Mouse (Mus musculus): ENCODE results near the gene Tmprss11e. TPM values are rescaled to one million over a fixed set of nuclear protein-coding genes. Genes with fewer than 3 reads are reported as not detected.

Tmprss11e gene
- polyA plus RNA-seq, 1 experiment from 2014 or later, result not detected

DNA sequence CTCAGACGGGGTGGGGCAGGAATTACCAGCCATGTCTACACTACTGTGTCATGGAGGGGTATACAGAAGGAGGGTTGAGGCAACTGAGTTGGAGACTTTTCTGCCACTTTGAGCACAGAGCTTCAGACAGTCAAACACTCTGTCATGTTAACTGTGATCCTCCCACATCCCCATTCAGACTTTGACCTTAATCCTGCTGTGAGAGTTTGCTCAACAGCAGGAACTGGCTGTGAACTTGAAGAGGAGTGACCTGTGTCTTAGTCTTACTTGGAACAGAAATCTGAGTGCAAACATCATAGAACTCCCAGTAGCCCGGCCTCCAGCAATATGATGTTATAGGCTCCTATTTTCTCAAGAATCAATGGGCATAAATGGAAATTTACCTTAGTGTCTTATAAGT, 9.8 kb downstream of the Tmprss11e start:
- H3K9ac ChIP-seq (replicated peaks), result no peak overlapping the region
- WGBS, result 74% methylated on average over 2 of the region's 2 CpGs
- no peak overlapping the region for H3K27ac ChIP-seq (replicated peaks)
- H3K4me1 ChIP-seq, result no peaks in the 10 kb centered on the region
- H3K27me3 ChIP-seq (replicated peaks), result no peaks in the 10 kb centered on the region
- H3K4me3 ChIP-seq (replicated peaks), result no peak overlapping the region
- H3K36me3 ChIP-seq, result no peaks in the 10 kb centered on the region
- no peak overlapping the region for H3K4me2 ChIP-seq
- ATAC-seq (ENCODE audit: low FRiP score), result no peak
- no peaks in the 10 kb centered on the region for H3K9me3 ChIP-seq (replicated peaks)

DNA sequence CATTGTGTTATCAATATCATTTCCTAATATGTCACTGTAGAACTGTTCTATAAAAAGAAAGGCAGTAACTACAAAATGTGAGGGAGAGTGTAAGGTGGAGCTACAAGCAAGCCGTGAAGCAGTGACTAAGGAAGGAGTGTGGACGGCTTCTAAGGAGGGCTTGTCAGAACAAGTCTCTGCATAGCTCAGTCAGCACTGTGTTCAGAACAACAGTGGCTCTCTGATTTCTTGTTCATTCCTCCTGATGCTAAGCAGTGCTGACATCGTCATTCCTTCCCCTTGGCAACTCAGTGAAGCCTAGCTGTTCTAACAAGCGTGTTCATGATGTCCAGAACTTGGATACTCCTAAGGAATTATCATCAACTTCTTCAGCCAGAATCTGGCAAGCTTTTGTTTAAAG, 15.0 kb downstream of the Tmprss11e start:
- H3K9me3 ChIP-seq (replicated peaks), result no peaks in the 10 kb centered on the region
- no peaks in the 10 kb centered on the region for H3K27me3 ChIP-seq (replicated peaks)
- H3K4me3 ChIP-seq (replicated peaks), result no peak overlapping the region
- no peak for ATAC-seq (ENCODE audit: low FRiP score)
- no peaks in the 10 kb centered on the region for H3K4me1 ChIP-seq
- H3K9ac ChIP-seq (replicated peaks), result no peak overlapping the region
- no peak overlapping the region for H3K27ac ChIP-seq (replicated peaks)
- no peaks in the 10 kb centered on the region for H3K36me3 ChIP-seq
- no peak overlapping the region for H3K4me2 ChIP-seq
- 86% methylated on average over 4 of the region's 4 CpGs for WGBS

DNA sequence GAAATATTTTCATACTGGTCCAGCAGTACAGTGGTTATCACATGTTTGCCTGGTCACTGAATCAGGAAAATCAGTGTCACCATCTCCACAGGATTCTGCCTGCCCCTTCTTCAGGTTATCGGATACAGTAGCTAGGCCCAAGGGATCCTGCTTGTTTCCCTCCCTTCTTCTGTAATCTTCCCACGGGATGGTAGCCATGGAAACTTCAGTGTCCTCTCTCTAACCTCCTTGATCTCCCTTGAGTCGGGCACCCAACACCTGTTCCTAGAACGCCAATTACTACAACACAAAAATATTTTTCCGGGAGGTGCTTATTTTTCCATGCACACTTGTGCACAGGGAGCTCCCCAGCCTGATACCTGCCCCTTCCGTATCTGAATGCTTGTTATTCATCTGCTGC, 17.0 kb downstream of the Tmprss11e start:
- ATAC-seq (ENCODE audit: low FRiP score), result no peak

DNA sequence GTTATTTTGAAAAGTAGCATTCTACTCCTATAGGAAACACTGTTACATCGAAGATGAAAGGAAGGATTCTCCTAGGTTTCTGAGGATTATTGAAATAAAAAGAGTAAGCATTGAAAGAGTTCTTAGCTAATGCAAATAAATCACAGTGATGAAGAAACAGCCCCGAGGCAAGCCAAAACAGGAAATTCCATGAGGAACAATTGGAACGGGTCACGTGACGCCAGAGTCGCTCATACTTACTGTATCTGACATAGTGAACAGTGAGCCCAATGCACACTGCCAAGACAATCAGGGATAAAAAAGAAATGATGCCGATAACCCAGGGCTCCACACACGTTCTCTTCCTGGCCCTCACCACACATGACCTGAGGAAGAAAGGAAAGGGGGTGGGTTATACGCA, 18.6 kb downstream of the Tmprss11e start:
- Histone ChIP-seq H3K9me3 (replicated peaks) (no peaks in the 10 kb centered on the region), H3K4me3 (replicated peaks) (no peak overlapping the region), H3K9ac (replicated peaks) (no peak overlapping the region), H3K27ac (replicated peaks) (no peak overlapping the region), H3K4me1 (no peaks in the 10 kb centered on the region), H3K36me3 (no peaks in the 10 kb centered on the region), H3K4me2 (no peak overlapping the region), H3K27me3 (replicated peaks) (no peaks in the 10 kb centered on the region)
- no peak for ATAC-seq (ENCODE audit: low FRiP score)
- WGBS, result 82% methylated on average over 9 of the region's 9 CpGs

More for the DNA sequence above, 17.0 kb downstream of the Tmprss11e start:
- no peaks in the 10 kb centered on the region for H3K27me3 ChIP-seq (replicated peaks)
- H3K4me3 ChIP-seq (replicated peaks), result no peak overlapping the region
- no peaks in the 10 kb centered on the region for H3K4me1 ChIP-seq
- H3K4me2 ChIP-seq, result no peak overlapping the region
- no peaks in the 10 kb centered on the region for H3K36me3 ChIP-seq
- H3K27ac ChIP-seq (replicated peaks), result no peak overlapping the region
- H3K9ac ChIP-seq (replicated peaks), result no peak overlapping the region
- 75% methylated on average over 6 of the region's 6 CpGs for WGBS
- H3K9me3 ChIP-seq (replicated peaks), result no peaks in the 10 kb centered on the region

DNA sequence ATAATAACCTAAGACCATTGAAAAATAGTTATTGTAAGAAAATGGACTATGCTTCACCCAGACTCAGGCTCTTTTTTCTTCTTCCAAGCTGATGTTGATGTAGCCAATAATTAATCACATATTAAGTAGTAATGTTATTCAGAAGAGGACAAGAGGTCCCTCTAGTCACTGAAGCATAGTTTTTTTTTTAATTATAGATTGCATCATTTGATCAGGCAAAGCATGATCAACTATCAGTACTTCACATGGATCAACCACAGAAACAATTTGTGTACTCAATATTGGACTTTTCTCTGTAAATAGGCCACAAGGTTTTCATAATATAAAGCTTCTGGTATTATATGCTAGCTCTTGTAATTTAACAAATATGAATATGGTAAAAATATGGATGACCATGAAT, 20.6 kb downstream of the Tmprss11e start:
- Histone ChIP-seq H3K4me3 (replicated peaks) (no peak overlapping the region), H3K4me2 (no peak overlapping the region), H3K4me1 (no peaks in the 10 kb centered on the region), H3K9me3 (replicated peaks) (no peaks in the 10 kb centered on the region), H3K27me3 (replicated peaks) (no peaks in the 10 kb centered on the region), H3K9ac (replicated peaks) (no peak overlapping the region), H3K36me3 (no peaks in the 10 kb centered on the region), H3K27ac (replicated peaks) (no peak overlapping the region)
- no peak for ATAC-seq (ENCODE audit: low FRiP score)

DNA sequence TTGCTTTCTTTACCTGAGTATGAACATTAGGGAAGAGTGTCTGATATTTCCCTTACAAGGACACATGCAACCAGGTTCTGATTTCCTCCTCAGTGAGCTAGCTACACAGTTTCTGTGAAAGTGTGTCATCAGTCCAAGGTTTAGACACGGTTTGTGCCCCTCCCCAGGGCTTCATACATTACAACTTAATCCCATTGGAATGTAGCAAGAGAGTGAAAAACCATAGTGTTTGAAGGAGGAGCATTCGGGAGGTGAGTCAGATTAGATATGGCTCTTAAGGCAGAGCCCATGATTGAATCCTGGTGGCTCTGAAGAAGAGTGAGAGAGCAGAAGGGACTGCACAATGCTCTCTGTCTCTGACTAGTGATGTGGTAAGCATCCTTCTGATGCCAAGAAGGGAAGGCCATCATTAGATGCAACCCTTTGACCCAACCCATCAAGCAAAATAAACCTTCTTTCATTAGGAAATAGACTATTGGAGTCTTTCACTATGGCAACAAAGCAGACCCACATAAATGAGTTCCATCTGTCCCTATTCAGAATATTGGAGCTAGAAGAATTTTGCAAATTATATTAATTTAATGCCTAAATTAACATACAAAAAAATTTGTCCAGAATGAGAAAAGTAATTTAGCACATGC, 22.7 kb downstream of the Tmprss11e start:
- Histone ChIP-seq H3K27ac (replicated peaks) (no peak overlapping the region), H3K4me2 (no peak overlapping the region), H3K4me1 (no peaks in the 10 kb centered on the region), H3K9ac (replicated peaks) (no peak overlapping the region), H3K27me3 (replicated peaks) (no peaks in the 10 kb centered on the region), H3K36me3 (no peaks in the 10 kb centered on the region), H3K9me3 (replicated peaks) (no peaks in the 10 kb centered on the region), H3K4me3 (replicated peaks) (no peak overlapping the region)
- WGBS, result 61% methylated on average over 2 of the region's 2 CpGs
- ATAC-seq (ENCODE audit: low FRiP score), result no peak

DNA sequence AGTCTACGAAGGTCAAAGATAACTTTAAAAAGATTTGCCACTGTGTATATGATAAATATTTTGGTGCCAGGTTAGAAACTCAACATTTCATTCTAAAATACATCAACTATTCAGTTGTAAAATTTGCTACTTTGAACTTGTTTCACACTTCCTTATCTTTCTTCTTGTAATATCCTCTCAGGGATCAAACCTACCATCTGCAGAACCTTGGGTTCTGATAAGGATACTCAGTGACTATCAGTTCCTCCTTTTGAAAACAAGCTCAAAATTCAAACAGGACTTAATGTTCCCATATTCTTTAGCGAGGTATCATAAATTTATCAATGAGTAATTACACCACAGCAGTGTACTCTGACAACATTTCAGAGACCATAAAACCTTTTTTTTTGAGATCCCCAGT, 30.6 kb downstream of the Tmprss11e start:
- Histone ChIP-seq H3K4me2 (no peak overlapping the region), H3K4me1 (no peaks in the 10 kb centered on the region), H3K4me3 (replicated peaks) (no peak overlapping the region), H3K36me3 (no peaks in the 10 kb centered on the region), H3K9ac (replicated peaks) (no peak overlapping the region), H3K27me3 (replicated peaks) (no peaks in the 10 kb centered on the region), H3K9me3 (replicated peaks) (no peaks in the 10 kb centered on the region), H3K27ac (replicated peaks) (no peak overlapping the region)
- no peak for ATAC-seq (ENCODE audit: low FRiP score)
- 88% methylated on average over 2 of the region's 2 CpGs for WGBS

DNA sequence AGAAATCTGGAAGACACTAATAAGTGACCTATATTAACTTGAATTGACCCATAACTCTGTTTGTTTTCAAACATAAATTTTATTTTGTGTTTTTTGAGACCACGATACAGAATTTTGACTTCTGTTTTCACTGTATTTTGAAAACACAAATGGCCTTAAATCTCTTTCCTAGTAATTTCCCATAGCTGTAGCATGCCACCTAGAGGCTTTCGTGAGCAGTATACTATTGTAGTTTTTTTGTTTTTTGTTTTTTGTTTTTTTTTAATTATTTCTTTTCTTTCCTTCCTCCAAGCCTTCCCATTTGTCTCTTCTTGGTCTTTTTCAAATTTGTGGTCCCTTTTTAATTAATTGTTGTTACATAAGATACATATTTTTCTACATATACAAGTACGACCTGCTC, 40.7 kb downstream of the Tmprss11e start:
- WGBS, result 81% methylated on average over 3 of the region's 3 CpGs
- Histone ChIP-seq H3K27ac (replicated peaks) (no peak overlapping the region), H3K36me3 (no peaks in the 10 kb centered on the region), H3K4me2 (no peak overlapping the region), H3K4me3 (replicated peaks) (no peak overlapping the region), H3K9me3 (replicated peaks) (no peaks in the 10 kb centered on the region), H3K4me1 (no peaks in the 10 kb centered on the region), H3K9ac (replicated peaks) (no peak overlapping the region), H3K27me3 (replicated peaks) (no peaks in the 10 kb centered on the region)
- ATAC-seq (ENCODE audit: low FRiP score), result no peak

DNA sequence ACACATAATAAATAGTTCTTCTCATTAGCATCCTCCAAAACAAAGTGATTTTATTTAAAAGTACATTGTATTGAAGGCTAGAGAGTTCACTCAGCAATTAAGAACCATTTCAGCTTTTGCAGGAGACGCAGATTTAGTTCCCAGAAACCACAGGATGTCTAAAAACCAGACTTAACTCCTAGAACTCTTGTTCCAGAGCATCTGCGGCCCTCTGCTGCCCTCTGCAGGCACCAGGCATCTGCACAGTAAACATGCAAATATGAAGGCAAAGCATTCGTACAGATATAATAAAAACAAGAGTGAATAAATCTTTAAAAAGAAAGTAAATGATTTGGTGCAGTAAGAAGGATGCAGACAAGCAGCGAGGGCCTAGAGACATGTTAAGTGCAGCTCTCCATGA, 60.9 kb downstream of the Tmprss11e start:
- no peaks in the 10 kb centered on the region for H3K36me3 ChIP-seq
- no peak overlapping the region for H3K9ac ChIP-seq (replicated peaks)
- no peak overlapping the region for H3K27ac ChIP-seq (replicated peaks)
- ATAC-seq (ENCODE audit: low FRiP score), result no peak
- H3K9me3 ChIP-seq (replicated peaks), result no peaks in the 10 kb centered on the region
- H3K4me1 ChIP-seq, result no peaks in the 10 kb centered on the region
- WGBS, result 55% methylated on average over 4 of the region's 4 CpGs
- no peak overlapping the region for H3K4me3 ChIP-seq (replicated peaks)
- H3K27me3 ChIP-seq (replicated peaks), result no peaks in the 10 kb centered on the region
- H3K4me2 ChIP-seq, result no peak overlapping the region

DNA sequence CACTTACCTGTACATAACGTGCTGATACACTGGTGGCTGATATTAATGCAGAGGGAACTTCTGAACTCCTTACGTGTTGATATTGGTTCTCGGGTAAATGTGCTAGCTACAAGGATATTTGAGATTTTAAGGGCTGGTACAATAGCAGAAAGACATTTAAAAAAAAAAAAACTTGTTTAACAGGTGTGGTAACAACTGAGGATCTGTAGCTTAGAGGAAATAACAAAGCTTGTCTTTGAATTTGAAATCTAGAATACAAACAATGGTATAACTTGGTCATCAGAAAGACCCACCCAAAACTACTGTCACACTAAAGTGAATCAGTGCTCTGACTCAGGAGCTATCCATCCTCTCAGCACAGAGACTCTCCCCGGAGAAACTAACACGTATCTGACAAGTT, 69.4 kb downstream of the Tmprss11e start, which contains the start of gene Tmprss11b:
Gene Tmprss11b, minus strand, starts transcription at position 101 of the 400 bp plus-strand sequence.
- Histone ChIP-seq H3K27ac (replicated peaks) (no peak within 1 kb of the TSS), H3K4me2 (no peak within 1 kb of the TSS), H3K4me3 (replicated peaks) (no peak within 1 kb of the TSS), H3K27me3 (replicated peaks) (no peaks in the 10 kb centered on the region), H3K4me1 (no peaks in the 10 kb centered on the region), H3K9me3 (replicated peaks) (no peaks in the 10 kb centered on the region), H3K9ac (replicated peaks) (no peak within 1 kb of the TSS), H3K36me3 (no peaks in the 10 kb centered on the region)
- ATAC-seq (ENCODE audit: low FRiP score), result no peak
- 82% methylated on average over 5 of the region's 5 CpGs for WGBS

All from neural tube, embryonic 15.5 days (tissue).